Mouse (Mus musculus) megakaryocyte-erythroid progenitor cell, adult 5-6 weeks (primary cell): ENCODE measurements at regions not wholly inside any gene's neighbourhood (a gene's known extent, or its start where the extent isn't known, plus 50 kb on each side); places are given as distances from the start of the nearest gene placed in this dataset.

ENCODE experiments used
- ATAC-seq: replicated peaks from 2 replicates; pipeline ENCODE4 v1.8.0; 2016; ENCODE audit warnings: mild to moderate bottlenecking, inconsistent platforms; ENCODE audit not compliant: severe bottlenecking, poor library complexity, low FRiP score, low TSS enrichment

DNA sequence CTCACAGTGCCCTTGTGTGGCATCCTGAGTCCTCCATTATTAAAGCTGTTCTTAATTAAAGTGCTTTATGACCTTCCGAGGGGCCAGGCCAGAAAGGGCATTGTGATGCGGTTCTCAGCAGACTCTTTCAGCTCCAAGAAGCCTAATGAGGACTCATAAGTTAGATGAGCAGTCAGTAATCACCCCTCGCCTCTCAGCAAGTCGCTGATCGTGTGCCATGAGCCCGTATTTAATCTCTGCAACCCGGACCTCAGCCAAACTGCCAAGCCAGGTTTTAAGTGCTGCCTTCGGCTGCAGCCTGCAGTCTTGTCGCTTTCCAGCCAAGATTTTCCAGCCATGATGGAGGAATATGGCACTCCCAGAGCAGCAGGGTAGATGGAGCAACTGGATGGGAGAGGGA lies 56.1 kb upstream of the Rbfox1 start:
- ATAC-seq = no peak

DNA sequence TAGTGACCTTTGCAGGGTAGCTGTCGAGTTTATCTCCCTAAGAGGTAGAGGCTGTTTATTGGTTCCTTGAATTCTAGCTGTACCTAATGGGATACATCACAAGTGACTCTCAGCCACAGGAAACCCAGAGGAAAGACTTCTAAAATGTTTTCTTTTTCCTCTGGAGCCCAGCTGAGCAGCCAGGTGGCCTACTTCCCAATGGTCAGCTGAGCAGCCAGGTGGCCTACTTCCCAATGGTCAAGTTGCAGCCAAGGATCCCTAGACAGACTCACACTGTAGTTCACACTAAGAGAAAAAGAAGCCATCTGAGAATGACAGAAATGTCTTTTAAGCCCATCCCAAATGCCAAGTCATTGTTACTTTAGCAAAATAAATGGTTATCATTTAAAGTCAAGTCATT lies 61.8 kb upstream of the Rbfox1 start:
- ATAC-seq = no peak

DNA sequence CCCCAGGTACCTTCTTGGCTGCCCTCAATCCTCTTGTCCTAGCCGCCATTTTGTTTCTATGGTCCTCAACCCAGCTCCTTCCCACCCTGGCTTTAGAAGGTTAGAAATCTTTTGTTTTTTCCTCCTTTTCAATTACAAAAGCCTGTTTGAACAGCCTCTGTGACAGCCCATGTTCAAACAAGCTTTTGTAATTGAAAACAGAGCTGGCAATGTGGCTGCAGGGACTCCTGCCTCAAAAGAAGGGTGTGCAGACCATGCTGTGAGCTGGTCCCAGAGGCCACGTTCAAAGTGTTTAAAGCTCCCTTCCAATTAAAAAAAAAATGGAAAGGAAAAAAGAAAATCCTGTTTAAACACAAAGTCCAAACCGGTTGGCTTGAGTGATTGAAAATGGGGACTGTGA lies 68.0 kb upstream of the Rbfox1 start:
- ATAC-seq = no peak

DNA sequence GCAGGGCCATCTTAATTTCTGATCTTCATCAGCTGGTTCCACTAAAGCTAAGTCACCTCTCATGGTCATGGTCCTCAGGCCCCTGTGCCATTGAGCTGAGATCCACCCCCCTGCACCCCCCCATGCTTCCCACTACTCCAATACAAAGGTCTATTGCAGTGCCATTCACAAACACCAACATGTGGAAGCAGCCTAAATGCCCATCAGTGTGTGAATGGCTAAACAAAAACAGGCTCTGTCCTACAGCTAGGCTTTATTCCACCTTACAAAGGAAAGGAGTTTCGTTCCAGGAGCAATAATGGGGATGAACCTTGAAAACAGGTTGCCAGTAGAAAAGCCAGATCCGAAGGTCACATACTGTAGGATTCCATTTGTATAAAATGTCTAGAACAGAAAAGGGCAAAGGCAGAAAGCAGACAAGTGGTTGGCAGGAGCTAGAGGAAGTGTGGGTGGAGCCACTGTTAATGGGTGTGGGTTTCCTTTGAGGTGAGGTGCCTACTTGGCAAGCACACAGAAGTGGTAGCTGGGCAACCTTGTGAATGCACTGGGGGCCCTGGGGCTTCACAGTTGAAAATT lies 72.8 kb upstream of the Rbfox1 start:
- ATAC-seq = no peak

DNA sequence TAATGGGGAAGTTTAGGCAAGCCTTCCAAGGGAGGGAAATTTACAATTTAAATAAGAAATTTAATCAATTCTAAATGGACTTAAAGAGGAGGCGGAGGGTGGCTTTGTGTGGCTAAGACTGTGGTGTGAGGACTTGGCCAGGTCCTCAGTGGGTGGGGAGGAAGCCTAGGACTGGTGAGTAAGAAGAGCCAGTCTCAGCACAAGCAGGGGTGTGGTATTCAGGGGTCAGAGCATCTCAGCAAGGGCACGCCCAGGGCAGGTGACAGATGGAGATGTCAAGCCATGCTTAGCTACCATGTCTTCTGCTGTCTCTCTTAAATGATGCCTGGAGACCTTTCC lies 73.5 kb upstream of the Rbfox1 start:
- ATAC-seq = no peak

DNA sequence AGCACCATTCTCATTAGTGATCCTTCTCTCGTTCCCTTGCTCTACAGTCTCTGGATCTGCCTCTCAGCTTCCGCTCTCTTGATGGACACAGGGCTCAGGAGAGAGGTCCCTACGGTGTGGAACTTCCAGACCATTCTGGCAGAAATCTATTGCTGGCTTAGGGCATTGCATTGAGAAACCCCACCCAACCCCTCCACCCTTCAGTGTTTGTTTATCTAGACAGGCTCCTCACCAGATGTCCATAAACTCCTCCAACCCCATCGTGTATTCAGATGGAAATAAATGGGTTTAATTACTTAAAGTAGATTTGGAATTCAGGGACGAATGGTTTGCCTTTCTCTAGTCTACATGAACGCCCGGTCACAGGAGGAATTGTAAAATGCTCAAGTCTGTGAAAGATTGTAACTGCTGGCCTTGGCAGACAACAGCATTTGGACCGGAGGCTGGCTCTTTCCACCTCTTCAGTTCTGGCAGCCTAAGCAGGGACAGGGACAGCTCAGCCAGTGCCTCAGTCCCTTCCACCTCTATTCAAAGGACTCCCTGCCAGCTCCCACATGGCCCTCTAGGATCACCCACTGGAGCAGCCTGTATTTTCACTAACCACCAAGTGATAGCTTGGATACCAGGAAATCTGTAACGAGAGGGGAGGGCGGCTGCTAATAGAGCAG lies 74.0 kb upstream of the Rbfox1 start:
- ATAC-seq = no peak

DNA sequence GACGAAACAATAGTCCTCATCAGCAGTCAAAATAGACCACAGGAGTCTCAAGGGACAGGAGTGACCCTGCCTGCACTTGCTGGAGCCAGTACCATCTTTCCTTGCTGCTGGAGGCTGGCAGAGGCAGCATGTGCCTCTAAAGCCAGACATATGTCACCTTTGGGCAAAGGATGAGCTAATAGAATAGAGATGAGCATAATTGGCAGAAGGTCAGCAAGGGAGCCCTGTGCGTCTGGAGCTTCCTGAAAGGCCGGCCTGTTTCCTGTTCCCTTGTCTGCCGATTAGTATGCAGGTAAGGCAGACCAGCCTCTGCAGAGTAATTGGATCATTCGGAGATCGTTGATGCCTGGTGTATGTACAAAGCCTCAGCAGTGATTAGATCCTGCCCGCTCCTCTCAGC lies 87.0 kb upstream of the Rbfox1 start:
- ATAC-seq = no peak

DNA sequence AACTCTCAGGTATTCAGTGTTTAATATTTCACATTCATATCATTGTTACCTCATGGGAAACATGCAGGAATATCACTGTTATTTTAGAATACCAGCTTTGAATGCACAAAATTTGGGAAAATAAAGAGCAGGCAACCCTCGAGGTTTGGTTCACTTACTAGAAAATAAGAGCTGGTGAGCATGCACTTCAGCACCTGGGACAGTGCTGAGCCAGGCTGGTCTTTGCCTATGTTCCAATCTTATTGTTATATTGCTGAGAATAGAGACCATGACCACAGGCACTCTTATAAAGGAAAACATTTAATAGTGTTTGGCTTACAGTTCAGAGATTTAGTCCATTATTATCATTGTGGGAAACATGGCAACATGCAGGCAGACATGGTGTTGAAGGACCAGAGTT lies 92.9 kb upstream of the Rbfox1 start:
- ATAC-seq = no peak

DNA sequence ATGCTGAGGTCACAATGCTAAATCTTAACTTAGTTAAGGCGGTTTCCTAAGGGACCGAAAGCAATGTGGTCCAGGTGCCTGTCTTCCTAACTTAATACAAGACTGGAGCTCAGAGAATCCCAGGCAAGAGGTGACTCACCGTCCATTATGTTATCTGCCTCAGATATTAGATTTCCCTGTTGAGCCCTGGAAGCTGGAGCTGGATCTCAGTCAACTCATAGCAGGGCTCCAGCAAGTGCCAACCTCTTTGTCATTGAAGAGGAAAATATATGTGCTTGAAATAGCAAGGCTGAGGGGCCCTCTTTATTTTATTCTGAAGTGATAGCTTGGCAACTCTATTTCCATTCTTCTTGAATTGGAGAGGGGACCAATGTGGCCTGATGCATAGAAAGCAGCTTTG lies 95.0 kb upstream of the Rbfox1 start:
- no peak for ATAC-seq

DNA sequence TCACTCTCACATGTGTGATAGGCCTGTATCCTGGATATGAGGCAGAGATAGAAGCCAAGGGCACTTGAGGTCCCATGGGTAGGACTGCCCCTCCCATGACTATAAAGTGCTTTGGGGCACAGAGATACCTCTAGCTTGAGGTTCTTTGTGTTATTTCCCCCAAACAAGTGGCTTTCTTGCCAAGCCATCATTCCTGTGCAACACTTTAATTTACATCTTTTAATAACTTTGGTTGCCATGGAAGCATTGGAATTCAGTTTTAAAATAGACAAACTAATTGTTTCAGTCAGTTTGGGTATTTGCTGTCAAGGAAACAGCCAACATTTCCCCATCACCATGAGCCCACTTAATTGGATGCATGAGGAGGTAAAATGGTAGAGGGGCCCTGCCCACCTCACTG lies 97.9 kb upstream of the Rbfox1 start:
- ATAC-seq = no peak

DNA sequence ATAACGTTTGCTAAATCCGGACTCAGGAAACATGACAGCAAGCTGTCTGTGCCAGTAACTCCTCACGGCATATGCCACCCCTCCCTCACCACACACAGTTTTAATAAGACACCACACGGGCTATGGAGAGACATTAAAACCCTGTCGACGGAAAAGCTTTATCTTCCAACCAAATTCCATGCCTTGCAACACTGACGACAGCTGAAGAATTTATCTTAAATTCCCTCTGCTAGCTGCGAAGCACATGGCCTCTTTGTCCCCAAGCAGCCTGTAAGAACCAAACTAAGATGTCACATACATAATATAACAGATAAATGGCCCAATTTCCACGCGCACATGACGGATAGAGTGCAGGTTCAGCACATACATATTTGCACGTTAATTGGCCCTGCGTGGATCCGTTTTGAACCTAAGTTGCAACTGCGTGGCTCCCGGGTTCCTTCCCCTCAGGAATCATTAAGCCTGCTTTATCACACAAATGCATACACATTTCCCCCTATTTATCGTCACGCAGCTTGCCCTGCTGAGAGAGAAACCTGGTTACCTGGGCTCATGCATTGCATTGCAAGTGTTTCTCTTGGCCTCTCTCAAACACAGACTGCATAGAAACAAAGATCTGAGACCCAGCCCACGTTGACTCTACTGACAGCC lies 118.3 kb upstream of the Rbfox1 start:
- no peak for ATAC-seq

DNA sequence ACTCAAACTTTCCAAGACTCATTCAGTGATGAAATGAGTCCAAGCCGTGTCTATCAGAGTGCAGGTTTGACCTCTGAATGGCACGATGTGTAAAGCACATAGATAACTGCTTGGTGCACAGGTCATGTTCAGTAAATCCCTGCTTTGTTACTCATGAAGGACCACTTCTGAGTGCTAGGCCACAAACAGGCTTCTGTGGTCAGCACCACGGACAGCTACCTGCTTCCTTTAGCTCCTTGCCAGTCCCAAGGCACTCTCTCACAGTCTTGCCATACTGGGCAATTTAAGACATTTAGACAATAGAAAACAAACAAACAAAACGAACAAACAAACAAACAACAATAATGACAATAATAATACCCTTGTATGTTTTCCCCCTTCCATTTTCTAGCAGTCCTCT lies 120.0 kb upstream of the Rbfox1 start:
- ATAC-seq = no peak

DNA sequence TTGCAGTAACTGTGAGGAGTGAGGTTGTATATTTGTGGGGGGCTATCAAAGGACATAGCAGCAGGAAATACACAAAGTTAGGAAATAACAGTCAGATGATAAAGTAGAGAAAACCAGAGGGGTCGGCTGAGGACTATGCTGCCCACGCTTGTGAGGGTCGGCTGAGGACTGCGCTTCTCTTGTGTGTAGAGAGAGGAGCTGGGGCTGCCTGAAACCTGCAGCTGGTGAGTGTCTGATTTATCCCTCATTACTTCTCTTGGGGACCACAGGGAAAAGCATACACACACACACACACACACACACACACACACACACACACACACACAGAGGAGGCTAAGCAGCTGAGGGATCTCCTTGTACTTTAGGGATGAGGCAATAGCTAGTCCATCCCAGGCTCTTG lies 124.3 kb upstream of the Rbfox1 start:
- ATAC-seq = no peak

DNA sequence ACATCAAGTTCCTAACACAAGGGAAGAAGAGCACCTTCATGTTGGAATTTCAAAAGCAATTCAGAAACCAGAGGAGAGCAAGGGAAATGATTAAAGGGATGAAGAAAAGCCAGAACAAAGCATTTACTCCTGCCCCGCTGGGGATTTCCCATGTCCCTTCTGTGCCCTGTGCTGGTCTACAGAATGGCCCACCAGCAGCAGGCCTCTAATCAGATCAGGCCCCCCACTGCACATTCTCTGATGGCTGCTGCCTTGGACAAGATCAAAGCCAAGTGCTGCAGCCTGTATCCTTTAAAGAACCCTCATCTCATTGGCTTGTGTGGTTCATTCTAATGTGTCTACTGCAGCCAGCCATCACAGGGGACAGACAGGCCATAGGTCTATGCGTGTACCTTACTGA lies 126.1 kb upstream of the Rbfox1 start:
- ATAC-seq = no peak

DNA sequence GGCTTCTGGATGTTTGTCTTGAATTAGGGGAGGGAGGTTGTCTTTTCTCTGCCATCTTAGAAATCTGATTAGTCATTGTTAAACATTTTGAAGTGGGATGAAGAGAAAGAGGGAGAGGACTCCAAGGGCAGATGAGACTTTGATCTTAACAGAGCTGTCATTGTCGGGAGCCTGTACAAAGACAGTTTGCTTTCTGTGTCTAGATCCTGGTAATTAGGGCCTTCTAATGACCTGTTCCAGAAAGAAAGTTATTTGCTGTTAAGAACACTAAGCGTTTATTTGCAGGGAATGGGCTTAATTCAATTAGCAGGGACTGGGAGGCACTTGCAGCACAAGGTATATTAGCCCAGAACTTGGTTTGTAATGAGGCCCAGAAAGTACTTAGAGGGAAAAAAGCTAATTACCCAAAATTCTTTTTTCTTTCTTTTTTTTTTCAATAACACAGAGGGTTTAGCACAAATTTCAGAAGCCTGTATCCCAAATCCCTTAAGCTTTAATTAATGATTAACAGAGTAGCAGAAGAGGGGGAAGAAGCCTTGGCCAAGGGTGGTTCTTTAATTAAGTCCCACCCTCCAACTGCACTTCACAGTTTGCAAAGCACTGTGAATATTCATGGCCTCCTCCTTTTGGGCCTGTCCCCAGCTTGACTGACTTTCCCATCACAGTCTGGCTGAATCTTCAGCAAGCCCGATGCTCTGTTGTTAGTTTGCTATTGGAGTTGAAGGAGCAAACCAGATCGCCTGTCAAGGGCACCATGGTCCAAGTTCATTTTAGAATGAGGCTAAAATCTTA lies 142.2 kb upstream of the Rbfox1 start:
- ATAC-seq = no peak

DNA sequence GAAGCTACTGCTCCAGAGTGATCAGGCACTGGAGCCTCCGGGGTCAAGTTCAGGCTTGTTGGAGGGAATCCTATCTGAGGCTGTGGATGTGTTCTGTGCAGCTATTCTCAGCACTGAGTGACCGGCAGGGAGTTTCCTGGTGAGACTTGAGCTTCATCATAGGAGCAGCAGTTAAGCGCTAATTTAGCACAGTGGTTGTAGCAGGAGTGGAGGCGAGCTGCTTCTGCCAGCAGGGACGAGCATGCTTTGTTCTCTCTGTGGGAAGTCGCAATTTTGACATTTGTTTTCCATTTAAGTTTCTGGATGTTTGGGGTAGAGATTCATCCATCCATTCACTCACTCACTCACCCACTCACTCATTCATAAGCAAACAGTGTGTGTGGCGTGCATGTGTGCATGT lies 144.4 kb upstream of the Rbfox1 start:
- no peak for ATAC-seq

DNA sequence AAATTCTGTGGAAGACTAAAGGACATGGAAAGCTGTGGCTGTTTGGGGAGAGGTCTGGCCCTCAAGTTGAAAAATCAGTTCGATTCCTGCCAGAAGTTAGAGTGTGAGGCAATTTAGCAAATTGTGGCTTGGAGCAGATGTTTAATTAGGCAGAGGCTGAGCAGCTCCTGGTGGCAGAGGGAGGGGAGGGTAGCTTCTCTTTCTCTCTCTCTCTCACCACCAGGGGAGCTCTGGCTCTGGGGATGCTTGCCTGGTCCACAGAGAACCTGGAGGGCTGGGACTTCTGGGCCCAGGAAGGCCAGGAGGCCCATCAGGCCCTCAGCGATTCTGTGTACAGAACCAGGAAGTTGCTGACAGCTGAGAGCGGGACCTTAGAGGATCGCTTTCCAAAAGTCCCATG lies 151.5 kb upstream of the Rbfox1 start:
- no peak for ATAC-seq

DNA sequence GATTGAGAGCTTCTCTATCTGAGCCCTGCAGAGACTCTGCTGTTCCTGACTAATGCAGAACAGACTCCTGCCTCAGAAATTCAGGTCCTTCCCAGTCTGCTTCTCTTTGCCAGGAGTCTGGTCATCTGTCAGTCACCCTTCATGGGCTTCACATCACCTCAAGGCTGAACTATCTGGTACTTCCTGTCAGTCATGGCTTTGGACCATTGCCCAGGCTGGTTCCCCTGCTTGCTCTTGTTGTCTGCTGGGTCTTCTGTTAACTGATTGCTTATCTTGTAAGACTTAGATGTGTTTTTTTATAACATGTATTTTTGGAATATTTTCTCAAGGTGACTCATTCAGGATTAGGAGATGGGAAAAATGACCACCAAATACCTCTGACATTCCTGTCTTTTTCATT lies 162.6 kb upstream of the Rbfox1 start:
- no peak for ATAC-seq

DNA sequence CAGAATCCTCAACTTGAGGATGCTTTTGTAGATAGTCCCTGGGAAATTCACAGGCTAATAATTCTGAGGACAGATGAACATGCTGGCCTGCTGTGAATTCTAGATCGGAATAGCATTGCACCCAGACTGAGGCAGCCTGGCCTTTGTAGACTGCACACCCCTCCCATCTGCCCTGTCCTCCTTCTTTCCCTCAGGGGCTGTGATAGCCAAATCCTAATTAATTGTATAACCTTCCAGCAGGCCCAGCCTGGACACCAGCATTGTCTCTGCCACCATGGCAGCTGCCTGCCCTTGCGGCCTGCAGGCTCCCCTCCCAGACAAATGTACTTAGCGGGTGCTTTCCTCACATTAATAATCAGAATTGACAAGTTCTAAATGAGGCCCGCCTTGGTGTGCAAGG lies 171.7 kb upstream of the Rbfox1 start:
- no peak for ATAC-seq

DNA sequence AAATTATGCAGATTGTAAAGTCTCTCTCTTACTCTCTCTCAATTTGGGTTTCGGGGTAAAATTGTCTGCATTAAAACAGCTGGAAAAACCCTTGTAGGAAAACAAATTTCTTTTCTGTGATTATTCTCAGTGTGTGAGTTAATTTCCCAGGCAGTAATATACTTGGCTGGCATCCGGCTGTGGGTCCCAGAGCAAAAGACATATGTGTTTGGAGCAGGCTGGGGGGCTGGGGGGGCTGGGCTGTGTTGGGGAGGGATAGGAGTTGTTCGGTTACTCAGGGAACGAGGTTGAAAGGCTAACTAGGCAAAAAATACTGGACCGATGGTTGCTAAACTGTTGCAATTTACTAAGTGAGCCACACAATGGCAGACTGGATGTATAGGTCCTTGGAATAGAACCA lies 175.3 kb upstream of the Rbfox1 start:
- ATAC-seq = no peak

DNA sequence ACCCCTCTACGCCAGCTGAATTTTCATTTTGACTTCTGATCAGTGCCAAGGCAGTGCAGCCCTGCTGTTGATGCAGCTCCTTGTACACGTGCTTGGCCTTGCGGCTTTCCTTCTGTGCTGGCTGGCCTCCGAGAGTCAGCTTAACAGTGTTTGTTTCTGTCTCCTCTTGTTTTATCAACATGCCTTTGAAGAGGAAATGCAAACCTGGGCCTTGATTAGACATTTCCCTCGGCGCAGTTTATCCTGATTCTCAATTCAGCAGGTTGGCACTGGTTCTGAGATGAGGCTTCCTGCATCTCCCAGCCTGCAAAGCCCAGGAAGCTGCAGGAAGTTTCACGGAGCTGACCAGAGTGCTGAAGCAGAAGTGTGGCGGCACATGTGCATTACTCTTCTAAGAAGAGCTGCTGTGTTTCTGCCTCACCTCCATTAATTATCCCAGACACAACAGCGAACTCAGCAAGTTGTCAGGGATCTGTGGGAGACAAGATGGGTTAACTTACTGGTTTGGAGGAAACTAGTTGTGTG lies 184.4 kb upstream of the Rbfox1 start:
- ATAC-seq = no peak
